Mouse (Mus musculus) neural tube, embryonic 14.5 days (tissue): ENCODE data around the gene Agap1. TPM values are rescaled to one million over a fixed set of nuclear protein-coding genes. Genes with fewer than 3 reads are reported as not detected.

ENCODE experiments used
- ATAC-seq: fragments of 200-750 bp; cut with Nextera tagmentation; 2 replicates; pipeline ENCODE4 v1.8.0; 2017; ENCODE audit warnings: low read depth, mild to moderate bottlenecking, moderate TSS enrichment, moderate library complexity
- H3K27ac ChIP-seq: fragments of 300-500 bp; sonication (generic); 2 replicates; pipeline ENCODE4 v1.5.1; 2014; ENCODE audit warnings: low read depth, mild to moderate bottlenecking, control low read depth, low read length, moderate library complexity, mixed read lengths
- H3K27me3 ChIP-seq: fragments of 300-500 bp; sonication (generic); 2 replicates; pipeline ENCODE4 v1.6.1; 2014; ENCODE audit warnings: low read length; ENCODE audit not compliant: control insufficient read depth, insufficient read depth
- H3K36me3 ChIP-seq: fragments of 300-500 bp; sonication (generic); 2 replicates; pipeline ENCODE4 v1.6.1; 2014; ENCODE audit warnings: low read length, mixed read lengths; ENCODE audit not compliant: control insufficient read depth, insufficient read depth
- H3K4me1 ChIP-seq: fragments of 300-500 bp; sonication (generic); 2 replicates; pipeline ENCODE4 v1.6.1; 2014; ENCODE audit warnings: low read length; ENCODE audit not compliant: control insufficient read depth, insufficient read depth
- H3K4me2 ChIP-seq: fragments of 300-500 bp; sonication (generic); 2 replicates; pipeline ENCODE4 v1.6.1; 2014; ENCODE audit warnings: mild to moderate bottlenecking, low read depth, low read length, control low read depth
- H3K4me3 ChIP-seq: fragments of 300-500 bp; sonication (generic); 2 replicates; pipeline ENCODE4 v1.5.1; 2014; ENCODE audit warnings: low read depth, low read length, control low read depth, mixed read lengths
- H3K9ac ChIP-seq: fragments of 300-500 bp; sonication (generic); replicated peaks from 2 replicates; pipeline ENCODE4 v1.6.1; 2014; ENCODE audit warnings: low read depth, mild to moderate bottlenecking, control low read depth, low read length, mixed read lengths
- H3K9me3 ChIP-seq: fragments of 300-500 bp; sonication (generic); 2 replicates; pipeline ENCODE4 v1.6.1; 2016; ENCODE audit warnings: low read length; ENCODE audit not compliant: control insufficient read depth
- WGBS: fragments of 180-500 bp; shearing (Covaris S2); extraction: QIAGEN DNeasy Blood & Tissue Kit; methylation state at CpG from one replicate; pipeline ENCODE4 v1.1.7; 2014; 5-methylcytosine and 5-hydroxymethylcytosine counted together
- polyA plus RNA-seq: library from polyadenylated mRNA; unstranded; fragments of >200 nt; fragmentation: Nextera tagmentation; extraction: Ambion mirVana; gene quantifications from 2 replicates; pipeline ENCODE4 v1.2.1, GENCODE M21; 2014

Agap1 gene
- polyA plus RNA-seq, 1 experiment from 2014 or later: 76.4 TPM

GRCm38 (mm10) chr1:89913611-89914010, 459.0 kb downstream of the Agap1 start:
- no peaks in the 10 kb centered on the region for H3K36me3 ChIP-seq
- no peak overlapping the region for H3K9ac ChIP-seq
- H3K4me3 ChIP-seq: no peak overlapping the region
- ATAC-seq: no peak
- no peak overlapping the region for H3K4me2 ChIP-seq
- no peaks in the 10 kb centered on the region for H3K27me3 ChIP-seq
- H3K27ac ChIP-seq: no peak overlapping the region
- 83% methylated on average over 4 of the region's 4 CpGs for WGBS
- H3K9me3 ChIP-seq: no peaks in the 10 kb centered on the region
- H3K4me1 ChIP-seq: 0 out of 2 replicates have a peak, but pooled peaks cover 2% of the 10 kb centered on the region

GRCm38 (mm10) chr1:89918111-89918510, 463.5 kb downstream of the Agap1 start:
- Histone ChIP-seq H3K9me3 (no peaks in the 10 kb centered on the region), H3K27me3 (0 out of 2 replicates have a peak, but pooled peaks cover 6% of the 10 kb centered on the region), H3K4me2 (no peak overlapping the region), H3K4me1 (peaks cover 11% of the 10 kb centered on the region; the same call in 1 of the 2 replicates), H3K9ac (no peak overlapping the region), H3K4me3 (no peak overlapping the region), H3K27ac (no peak overlapping the region), H3K36me3 (no peaks in the 10 kb centered on the region)
- ATAC-seq: no peak
- 41% methylated on average over 18 of the region's 18 CpGs for WGBS

GRCm38 (mm10) chr1:89919206-89919605, 464.6 kb downstream of the Agap1 start:
- Histone ChIP-seq H3K4me1 (peaks cover 16% of the 10 kb centered on the region; the same call in 1 of the 2 replicates), H3K9me3 (no peaks in the 10 kb centered on the region), H3K27ac (no peak overlapping the region), H3K27me3 (0 out of 2 replicates have a peak, but pooled peaks cover 6% of the 10 kb centered on the region), H3K4me2 (no peak overlapping the region), H3K4me3 (no peak overlapping the region), H3K9ac (no peak overlapping the region), H3K36me3 (no peaks in the 10 kb centered on the region)
- no peak for ATAC-seq
- WGBS: 82% methylated on average over 6 of the region's 6 CpGs

GRCm38 (mm10) chr1:89921806-89922205, 467.2 kb downstream of the Agap1 start:
- no peak overlapping the region for H3K4me3 ChIP-seq
- WGBS: 4% methylated on average over 10 of the region's 10 CpGs
- peaks cover 11% of the 10 kb centered on the region; the same call in 1 of the 2 replicates for H3K27me3 ChIP-seq
- no peak overlapping the region for H3K27ac ChIP-seq
- no peaks in the 10 kb centered on the region for H3K9me3 ChIP-seq
- ATAC-seq: 0 out of 2 replicates have a peak, but pooled peaks have one; percentile 42
- H3K9ac ChIP-seq: no peak overlapping the region
- peaks cover 27% of the 10 kb centered on the region; the same call in 1 of the 2 replicates for H3K4me1 ChIP-seq
- H3K36me3 ChIP-seq: no peaks in the 10 kb centered on the region
- peak overlapping the region; percentile 1; the same call in 1 of the 2 replicates for H3K4me2 ChIP-seq

- Histone ChIP-seq H3K27ac (no peak overlapping the region), H3K27me3 (peaks cover 11% of the 10 kb centered on the region; the same call in 1 of the 2 replicates), H3K4me2 (peak overlapping the region; percentile 1; the same call in 1 of the 2 replicates), H3K4me1 (peaks cover 32% of the 10 kb centered on the region; the same call in 1 of the 2 replicates), H3K36me3 (no peaks in the 10 kb centered on the region), H3K9me3 (no peaks in the 10 kb centered on the region), H3K9ac (no peak overlapping the region), H3K4me3 (no peak overlapping the region)
- 5% methylated on average over 7 of the region's 7 CpGs for WGBS
- no peak for ATAC-seq
Observed at GRCm38 (mm10) chr1:89922282-89922681, 467.7 kb downstream of the Agap1 start.

GRCm38 (mm10) chr1:89922883-89923641, 468.5 kb downstream of the Agap1 start:
- Histone ChIP-seq H3K9me3 (no peaks in the 10 kb centered on the region), H3K4me2 (peak overlapping the region; percentile 42), H3K4me3 (no peak overlapping the region), H3K27ac (no peak overlapping the region), H3K27me3 (peaks cover 11% of the 10 kb centered on the region; the same call in 1 of the 2 replicates), H3K9ac (no peak overlapping the region; the same call in 1 of the 2 replicates), H3K36me3 (no peaks in the 10 kb centered on the region), H3K4me1 (peaks cover 33% of the 10 kb centered on the region; the same call in 1 of the 2 replicates)
- WGBS: under 1% methylated on average over 40 of the region's 41 CpGs
- ATAC-seq: no peak

DNA sequence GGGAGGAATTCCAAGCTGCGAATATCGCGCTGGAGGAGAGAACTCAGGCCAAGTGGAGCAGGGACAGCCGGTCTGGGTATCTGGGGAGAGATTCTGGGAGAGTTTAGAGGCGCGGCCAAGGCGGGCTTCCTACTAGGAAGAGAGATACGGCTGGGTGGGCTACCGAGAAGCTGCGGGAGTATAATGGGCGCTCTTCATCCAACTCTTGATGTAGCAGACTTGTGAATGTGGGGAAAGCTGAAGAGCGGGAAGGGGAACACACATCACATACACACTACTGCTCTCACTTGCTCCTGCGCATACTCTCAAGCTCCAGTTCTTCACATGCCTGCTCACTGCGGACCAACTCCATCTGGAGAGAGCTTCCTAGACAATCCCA, 469.0 kb downstream of the Agap1 start:
- 10% methylated on average over 14 of the region's 14 CpGs for WGBS
- peak overlapping the region; percentile 42; the same call in 1 of the 2 replicates for H3K4me2 ChIP-seq
- no peaks in the 10 kb centered on the region for H3K36me3 ChIP-seq
- H3K27ac ChIP-seq: no peak overlapping the region
- H3K4me1 ChIP-seq: peaks cover 33% of the 10 kb centered on the region; the same call in 1 of the 2 replicates
- no peak for ATAC-seq
- no peak overlapping the region for H3K9ac ChIP-seq
- no peaks in the 10 kb centered on the region for H3K9me3 ChIP-seq
- H3K27me3 ChIP-seq: peaks cover 11% of the 10 kb centered on the region; the same call in 1 of the 2 replicates
- H3K4me3 ChIP-seq: no peak overlapping the region

DNA sequence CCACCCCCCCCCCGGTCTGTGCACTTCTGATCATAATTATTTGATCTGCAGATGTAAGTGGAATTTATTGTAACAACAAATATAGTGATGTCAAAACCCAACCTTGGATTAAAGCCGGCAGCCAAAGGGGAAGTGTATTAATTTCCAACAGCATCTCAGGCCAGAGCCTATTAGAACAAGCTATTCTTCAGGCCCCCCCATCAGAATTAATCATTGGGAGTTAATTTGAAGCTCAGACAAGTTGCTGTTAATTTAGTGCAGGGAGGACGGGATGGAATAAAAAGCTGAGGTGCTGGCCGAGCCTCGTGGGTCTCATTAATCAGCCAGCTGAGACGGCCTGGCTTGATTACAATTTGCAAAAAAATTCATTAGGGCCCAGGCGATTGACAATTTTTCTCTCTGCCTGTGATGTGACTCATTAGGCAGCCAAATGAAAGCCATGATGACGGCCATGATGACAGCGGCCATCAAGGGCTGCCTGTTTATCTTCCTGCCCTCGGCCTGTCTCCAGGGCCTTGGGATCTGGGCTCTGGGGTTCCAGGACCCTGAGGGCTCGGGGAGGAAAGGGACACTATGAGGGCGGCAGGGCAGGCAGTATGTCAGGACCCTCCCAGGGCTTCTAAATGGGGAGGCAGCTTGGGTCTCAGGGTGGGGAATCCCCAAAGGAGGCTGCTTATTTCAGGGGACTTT, 471.0 kb downstream of the Agap1 start:
- peaks cover 35% of the 10 kb centered on the region; the same call in 1 of the 2 replicates for H3K4me1 ChIP-seq

More for the DNA sequence above, 471.0 kb downstream of the Agap1 start:
- H3K9me3 ChIP-seq: no peaks in the 10 kb centered on the region
- H3K27me3 ChIP-seq: peaks cover 13% of the 10 kb centered on the region
- WGBS: 17% methylated on average over 12 of the region's 12 CpGs
- H3K27ac ChIP-seq: no peak overlapping the region
- peak overlapping the region; percentile 78 for H3K4me2 ChIP-seq
- peak overlapping the region; percentile 54; the same call in 1 of the 2 replicates for H3K4me3 ChIP-seq
- ATAC-seq: no peak
- H3K36me3 ChIP-seq: no peaks in the 10 kb centered on the region
- no peak overlapping the region for H3K9ac ChIP-seq
